Mouse (Mus musculus) liver, postnatal 0 days (tissue): ENCODE data around the gene Ccdc69.

Experiments
- CTCF ChIP-seq: sonication (generic); IDR thresholded peaks from 2 replicates; pipeline ENCODE4 v1.5.1; 2016; ENCODE audit warnings: antibody characterized with exemption, low read depth
- EP300 ChIP-seq: IDR thresholded peaks from 2 replicates; pipeline ENCODE4 v1.6.1; 2016; ENCODE audit warnings: antibody characterized with exemption, low read depth, mild to moderate bottlenecking

DNA sequence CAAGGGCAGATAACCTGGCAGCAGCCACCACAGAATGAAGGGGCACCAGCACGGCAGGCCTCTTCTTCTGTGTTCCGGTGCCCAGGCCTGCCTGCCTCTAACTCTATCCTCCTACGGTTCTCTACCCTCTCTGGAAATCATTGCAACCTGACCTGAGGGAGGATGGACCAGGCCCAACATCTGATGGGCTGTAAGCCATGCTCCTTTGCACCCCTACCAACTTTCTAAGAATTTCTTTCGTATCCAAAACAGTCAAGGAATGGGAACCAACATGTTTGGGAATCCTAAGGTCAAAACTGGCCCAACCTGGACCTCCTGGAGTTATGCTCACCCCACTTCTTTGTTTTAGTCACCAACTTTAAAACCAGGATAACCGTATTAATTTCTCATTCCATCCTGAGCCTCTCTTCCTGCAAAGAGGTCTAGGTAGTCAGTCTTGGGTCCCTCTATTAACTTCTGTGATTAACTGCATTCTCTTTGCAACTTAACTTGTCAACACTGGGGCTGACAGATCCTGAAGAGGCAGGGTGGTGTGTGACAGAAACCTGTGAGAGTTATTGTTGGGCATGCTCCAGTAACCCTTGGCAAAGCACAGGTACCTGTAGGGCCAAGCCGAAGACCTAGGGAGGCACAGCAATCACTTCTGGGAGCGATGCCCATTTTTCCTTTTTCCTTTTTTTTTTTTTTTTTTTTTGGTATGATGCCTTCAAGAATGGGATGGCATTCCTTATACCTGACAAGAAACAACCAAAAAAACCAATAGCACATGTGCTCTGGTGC is 31.8 kb upstream of the Ccdc69 start:
- TF ChIP-seq CTCF (no peak), EP300 (no peak)
